Mouse (Mus musculus) adrenal gland, postnatal 10 days (tissue): Measurements from ENCODE around the gene Slc16a4. TPM values are rescaled to one million over a fixed set of nuclear protein-coding genes. Genes with fewer than 3 reads are reported as not detected.
"Not testable (repeated sequence)": the region's sequence is repeated elsewhere in the genome, so short reads cannot be mapped to it uniquely, and the experiment has no call there.

ENCODE experiments used
- DNase-seq: peaks from one replicate; pipeline ENCODE4 v3.0.0; 2021; ENCODE audit warnings: mixed read lengths
- total RNA-seq, 2 experiments: library from RNA; stranded (reverse); gene quantifications; 2 replicates each; pipeline ENCODE4 v1.2.3; 2021

Gene Slc16a4
- total RNA-seq, 2 experiments from 2014 or later: 0.60 to 0.73 TPM

GRCm38 (mm10) chr3:107295672-107296360, 4.8 kb downstream of the Slc16a4 start:
- no peak for DNase-seq

- not testable (repeated sequence) for DNase-seq
These were observed 5.9 kb downstream of the Slc16a4 start for GRCm38 (mm10) chr3:107296917-107297316.

- DNase-seq: no peak
These were observed 26.3 kb downstream of the Slc16a4 start for GRCm38 (mm10) chr3:107317338-107317737.

GRCm38 (mm10) chr3:107321141-107321540, 30.1 kb downstream of the Slc16a4 start:
- DNase-seq: peak; percentile 33

GRCm38 (mm10) chr3:107321776-107322175, 30.7 kb downstream of the Slc16a4 start:
- no peak for DNase-seq

- no peak for DNase-seq
These were observed 35.4 kb downstream of the Slc16a4 start for GRCm38 (mm10) chr3:107326442-107326841.

- peak; percentile 43 for DNase-seq
These were observed 39.7 kb downstream of the Slc16a4 start for GRCm38 (mm10) chr3:107330503-107331424.

- DNase-seq: no peak
These were observed 40.7 kb downstream of the Slc16a4 start for GRCm38 (mm10) chr3:107331746-107332126.

- DNase-seq: peak; percentile 71
These were observed 41.3 kb downstream of the Slc16a4 start for GRCm38 (mm10) chr3:107332127-107332959.

- peak; percentile 93 for DNase-seq
These were observed 41.9 kb downstream of the Slc16a4 start for GRCm38 (mm10) chr3:107332960-107333380.

GRCm38 (mm10) chr3:107333381-107334201, 42.6 kb downstream of the Slc16a4 start, which contains the start of gene Rbm15:
TSS of gene Rbm15 (minus strand) at chr3:107333673.
- DNase-seq: peak; percentile 95

- no peak for DNase-seq
These were observed 43.3 kb downstream of the Slc16a4 start for GRCm38 (mm10) chr3:107334202-107334934.

- DNase-seq: no peak
These were observed 52.9 kb downstream of the Slc16a4 start for GRCm38 (mm10) chr3:107343971-107344370.

- DNase-seq: peak; percentile 33
These were observed 54.1 kb downstream of the Slc16a4 start for GRCm38 (mm10) chr3:107345033-107345725.

GRCm38 (mm10) chr3:107349006-107349405, 58.0 kb downstream of the Slc16a4 start:
- DNase-seq: peak; percentile 57

- no peak for DNase-seq
These were observed 60.7 kb downstream of the Slc16a4 start for GRCm38 (mm10) chr3:107351706-107352105.

GRCm38 (mm10) chr3:107355618-107356260, 64.7 kb downstream of the Slc16a4 start:
- DNase-seq: no peak

GRCm38 (mm10) chr3:107356964-107357441, 66.0 kb downstream of the Slc16a4 start:
- peak; percentile 89 for DNase-seq

GRCm38 (mm10) chr3:107357700-107358234, 66.7 kb downstream of the Slc16a4 start:
- no peak for DNase-seq
